ENCODE assay signal across 23 mouse cellular contexts in genomic region chr1:152110123-152110522, GRCm38 (mm10). TPM values are rescaled to one million over a fixed set of nuclear protein-coding genes. Genes with fewer than 3 reads are reported as not detected.
DNase-seq lines count a peak whose midpoint lies in the region; ATAC-seq and TF ChIP-seq lines count a peak whose summit lies in the region.
"Had no signal": no experiment of that assay in that cellular context is flagged by ENCODE, and none has a peak within 500 bp of the region (broad histone marks: within the 10 kb centered on the region; RNA-seq: fewer than 3 reads in every experiment).

No protein-coding gene starts in this region.

- H3K4me1 ChIP-seq in forebrain, postnatal 0 days (ENCODE audit: insufficient read depth) = no peaks in the 10 kb centered on the region; the same call in 1 of the 2 replicates
- H3K4me1 ChIP-seq in forebrain, embryonic 13.5 days = no peaks in the 10 kb centered on the region
- H3K4me1 ChIP-seq in hindbrain, postnatal 0 days (ENCODE audit: insufficient read depth, low read length) = no peaks in the 10 kb centered on the region
- H3K4me1 ChIP-seq in hindbrain, embryonic 13.5 days (replicated peaks) = no peaks in the 10 kb centered on the region
- H3K4me1 ChIP-seq: embryonic facial prominence, embryonic 10.5 days; embryonic facial prominence, embryonic 12.5 days had no signal

- no peak overlapping the region for H3K9ac ChIP-seq in forebrain, postnatal 0 days
- H3K9ac ChIP-seq in forebrain, embryonic 13.5 days = no peak overlapping the region
- no peak overlapping the region for H3K9ac ChIP-seq in hindbrain, postnatal 0 days (replicated peaks; ENCODE audit: low read length)
- H3K9ac ChIP-seq in hindbrain, embryonic 13.5 days = no peak overlapping the region
- H3K9ac ChIP-seq: embryonic facial prominence, embryonic 12.5 days had no signal

- DNase-seq in forebrain, postnatal 0 days = peak; percentile 46
- peak; percentile 29 for DNase-seq in hindbrain, postnatal 0 days (ENCODE audit: low spot score)
- peak; percentile 18 for DNase-seq in R1 (ENCODE audit: low read depth, low spot score)
- no peak for DNase-seq in heart, postnatal 10 days
- DNase-seq: adrenal gland, adult 2 months; adrenal gland, postnatal 10 days; adrenal gland, postnatal 25 days; B cell, adult 2 months; cerebellum, adult 11-12 months; cerebellum, adult 2 months; cerebellum, adult 9-10 months; cerebellum, postnatal 10 days; cerebellum, postnatal 25 days had no signal

- H3K4me3 ChIP-seq in forebrain, postnatal 0 days (ENCODE audit: low read depth, low read length) = no peak overlapping the region
- H3K4me3 ChIP-seq in forebrain, embryonic 13.5 days = no peak overlapping the region
- no peak overlapping the region for H3K4me3 ChIP-seq in hindbrain, postnatal 0 days (ENCODE audit: low read length)
- no peak overlapping the region for H3K4me3 ChIP-seq in hindbrain, embryonic 13.5 days
- H3K4me3 ChIP-seq: embryonic facial prominence, embryonic 10.5 days; embryonic facial prominence, embryonic 12.5 days had no signal

- no peak overlapping the region for H3K27ac ChIP-seq in forebrain, postnatal 0 days (ENCODE audit: low read depth, low read length)
- H3K27ac ChIP-seq in forebrain, embryonic 13.5 days = no peak overlapping the region
- no peak overlapping the region for H3K27ac ChIP-seq in hindbrain, postnatal 0 days
- no peak overlapping the region for H3K27ac ChIP-seq in hindbrain, embryonic 13.5 days
- H3K27ac ChIP-seq: embryonic facial prominence, embryonic 10.5 days; embryonic facial prominence, embryonic 12.5 days had no signal

- no peaks in the 10 kb centered on the region for H3K27me3 ChIP-seq in forebrain, postnatal 0 days (ENCODE audit: insufficient read depth, low read length)
- H3K27me3 ChIP-seq in forebrain, embryonic 13.5 days = no peaks in the 10 kb centered on the region
- H3K27me3 ChIP-seq in hindbrain, postnatal 0 days (ENCODE audit: insufficient read depth, low read length) = no peaks in the 10 kb centered on the region
- H3K27me3 ChIP-seq in hindbrain, embryonic 13.5 days = no peaks in the 10 kb centered on the region
- H3K27me3 ChIP-seq: CH12.LX; embryonic facial prominence, embryonic 12.5 days; Patski had no signal

- H3K9me3 ChIP-seq in forebrain, postnatal 0 days (ENCODE audit: low read length) = no peaks in the 10 kb centered on the region
- no peaks in the 10 kb centered on the region for H3K9me3 ChIP-seq in forebrain, embryonic 13.5 days (replicated peaks)
- H3K9me3 ChIP-seq in hindbrain, postnatal 0 days (ENCODE audit: low read length) = no peaks in the 10 kb centered on the region
- H3K9me3 ChIP-seq in hindbrain, embryonic 13.5 days = no peaks in the 10 kb centered on the region
- H3K9me3 ChIP-seq: embryonic facial prominence, embryonic 10.5 days; embryonic facial prominence, embryonic 12.5 days had no signal

- H3K4me2 ChIP-seq in forebrain, postnatal 0 days (ENCODE audit: low read depth) = no peak overlapping the region
- no peak overlapping the region for H3K4me2 ChIP-seq in forebrain, embryonic 13.5 days
- H3K4me2 ChIP-seq in hindbrain, postnatal 0 days (ENCODE audit: low read depth, low read length) = no peak overlapping the region
- no peak overlapping the region for H3K4me2 ChIP-seq in hindbrain, embryonic 13.5 days
- H3K4me2 ChIP-seq: embryonic facial prominence, embryonic 12.5 days had no signal

- no peak; the same call in 1 of the 2 replicates for ATAC-seq in forebrain, postnatal 0 days
- no peak for ATAC-seq in forebrain, embryonic 13.5 days
- no peak for ATAC-seq in hindbrain, postnatal 0 days
- no peak for ATAC-seq in hindbrain, embryonic 13.5 days (ENCODE audit: low FRiP score)
- ATAC-seq: CD4-positive, CD25-positive, alpha-beta regulatory T cell, adult 4 months; forebrain, embryonic 14.5 days; forebrain, embryonic 16.5 days; Patski had no signal

- TF ChIP-seq CTCF in forebrain, postnatal 0 days (IDR thresholded peaks at IDR 0.05; ENCODE audit: low read depth) = no peak
- TF ChIP-seq CTCF in hindbrain, postnatal 0 days (IDR thresholded peaks at IDR 0.05; ENCODE audit: low read depth) = no peak

- H3K36me3 ChIP-seq in forebrain, postnatal 0 days (ENCODE audit: insufficient read depth) = no peaks in the 10 kb centered on the region
- H3K36me3 ChIP-seq in forebrain, embryonic 13.5 days (ENCODE audit: poor library complexity, severe bottlenecking) = no peaks in the 10 kb centered on the region
- H3K36me3 ChIP-seq in hindbrain, postnatal 0 days (ENCODE audit: insufficient read depth, low read length) = no peaks in the 10 kb centered on the region
- H3K36me3 ChIP-seq in hindbrain, embryonic 13.5 days = no peaks in the 10 kb centered on the region
- H3K36me3 ChIP-seq: embryonic facial prominence, embryonic 10.5 days; embryonic facial prominence, embryonic 12.5 days; G1E had no signal

- 78% methylated on average over 1 of the region's 1 CpGs for WGBS in forebrain, postnatal 0 days
- WGBS in forebrain, embryonic 13.5 days = 100% methylated on average over 1 of the region's 1 CpGs
- 94% methylated on average over 1 of the region's 1 CpGs for WGBS in hindbrain, postnatal 0 days
- WGBS in hindbrain, embryonic 13.5 days = 97% methylated on average over 1 of the region's 1 CpGs

- intact Hi-C loops in heart, postnatal 10 days (cut with DNase I) = no loop called here

RNA-seq across cellular contexts. Expression of gene 1700025G04Rik, which starts 20.2 kb away (rescaled TPM):
- 36.8 and 43.2 TPM in 2 replicates for total RNA-seq in forebrain, postnatal 0 days (2014; rRNA removed)
- polyA plus RNA-seq in forebrain, postnatal 0 days (2015; fragmentation: Nextera tagmentation; extraction: Ambion mirVana) = 17.0 and 25.5 TPM in 2 replicates
- polyA plus RNA-seq in forebrain, embryonic 13.5 days (2015; fragmentation: Nextera tagmentation; extraction: Ambion mirVana) = 29.1 and 31.5 TPM in 2 replicates
- total RNA-seq in hindbrain, postnatal 0 days (2014; rRNA removed) = 19.9 and 32.4 TPM in 2 replicates
- polyA plus RNA-seq in hindbrain, postnatal 0 days (2015; fragmentation: Nextera tagmentation; extraction: Ambion mirVana) = 22.5 and 24.9 TPM in 2 replicates
- 41.0 and 41.7 TPM in 2 replicates for polyA plus RNA-seq in hindbrain, embryonic 13.5 days (2015; fragmentation: Nextera tagmentation; extraction: Ambion mirVana)
- 10 to 100 TPM; 56.4 to 60.5 TPM for total RNA-seq in heart, postnatal 10 days (2021)
- polyA plus RNA-seq: G1E had no signal

Comparison
In these comparisons a context has a peak if more than half of its experiments do, and no peak if none do; other contexts are left out.
1. DNase-seq: peak in forebrain, postnatal 0 days (single experiment), hindbrain, postnatal 0 days (single experiment) and R1 (single experiment); none in heart, postnatal 10 days (0 of 2).